In the genomic region with DNA sequence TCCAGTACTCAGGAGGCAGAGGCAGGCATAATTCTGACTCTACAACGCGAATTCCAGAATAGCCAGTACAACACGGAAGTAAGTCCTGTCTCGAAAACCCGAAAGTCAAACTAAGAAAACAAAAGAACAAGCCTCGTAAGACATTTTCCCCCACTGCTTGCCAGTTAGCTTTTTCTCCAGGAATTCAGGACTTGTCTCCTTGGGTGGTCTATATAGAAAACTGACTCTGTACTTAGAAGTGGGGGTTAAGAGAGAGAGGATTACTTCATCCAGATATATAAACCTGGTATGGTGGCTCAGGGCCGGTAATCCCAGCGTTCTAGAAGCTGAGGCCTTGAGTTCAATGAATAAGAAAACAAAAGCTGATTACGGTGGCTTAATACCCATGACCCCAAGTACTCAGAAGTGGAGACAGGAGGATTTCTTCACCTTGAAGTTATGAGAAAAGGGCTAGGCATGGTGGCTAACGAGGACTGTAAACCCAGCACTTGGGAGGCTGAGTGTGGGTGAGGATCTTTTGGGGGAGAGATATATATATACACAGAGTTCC, we compare ENCODE assay signal across 8 mouse cellular contexts. TPM values are rescaled to one million over a fixed set of nuclear protein-coding genes. Genes with fewer than 3 reads are reported as not detected.
DNase-seq lines count a peak whose midpoint lies in the region; ATAC-seq and TF ChIP-seq lines count a peak whose summit lies in the region.

No protein-coding gene starts in this region.

- no peaks in the 10 kb centered on the region for H3K27me3 ChIP-seq in embryonic facial prominence, embryonic 13.5 days
- H3K27me3 ChIP-seq in limb, embryonic 11.5 days (ENCODE audit: control insufficient read depth, insufficient read depth, low read length), result no peaks in the 10 kb centered on the region

- peak overlapping the region; percentile 67 for H3K4me2 ChIP-seq in embryonic facial prominence, embryonic 13.5 days
- H3K4me2 ChIP-seq in limb, embryonic 11.5 days (ENCODE audit: low read depth, severe bottlenecking), result peak overlapping the region; percentile 51

- H3K36me3 ChIP-seq in embryonic facial prominence, embryonic 13.5 days, result no peaks in the 10 kb centered on the region
- no peaks in the 10 kb centered on the region for H3K36me3 ChIP-seq in limb, embryonic 11.5 days (ENCODE audit: control insufficient read depth, insufficient read depth, low read length)

- TF ChIP-seq CTCF in lung, adult 2 months (IDR thresholded peaks at IDR 0.05; ENCODE audit: insufficient read depth, low read length), result no peak
- no peak for TF ChIP-seq CTCF in olfactory bulb, adult 2 months (IDR thresholded peaks at IDR 0.05; ENCODE audit: insufficient read depth, low read depth, low read length)

- peak overlapping the region; percentile 81 for H3K9ac ChIP-seq in embryonic facial prominence, embryonic 13.5 days
- H3K9ac ChIP-seq in limb, embryonic 11.5 days (ENCODE audit: low read length), result no peak overlapping the region; the same call in 1 of the 2 replicates

- no peak for DNase-seq in lung, adult 2 months
- no peak for DNase-seq in lung, postnatal 10 days
- no peak for DNase-seq in limb, embryonic 11.5 days (ENCODE audit: low spot score)
- no peak for DNase-seq in layer of hippocampus, adult 8-10 months (ENCODE audit: low spot score in 2 of 2)
- DNase-seq in adrenal gland, adult 18-20 months (ENCODE audit: low spot score in 2 of 2), result no peak
- DNase-seq in thymus, postnatal 25 days, result no peak

- no peak for TF ChIP-seq POLR2A in lung, adult 2 months (IDR thresholded peaks at IDR 0.05; ENCODE audit: borderline replicate concordance, extremely low read depth, low read depth, low read length)
- TF ChIP-seq POLR2A in olfactory bulb, adult 2 months (IDR thresholded peaks at IDR 0.05; ENCODE audit: insufficient read depth, low read depth, low read length), result no peak

- peak overlapping the region; percentile 73 for H3K4me3 ChIP-seq in lung, adult 2 months (replicated peaks; ENCODE audit: extremely low read depth, low read depth, low read length)
- peak overlapping the region; percentile 61 for H3K4me3 ChIP-seq in embryonic facial prominence, embryonic 13.5 days
- H3K4me3 ChIP-seq in limb, embryonic 11.5 days (ENCODE audit: low read depth, low read length), result peak overlapping the region; percentile 48
- H3K4me3 ChIP-seq in olfactory bulb, adult 2 months (ENCODE audit: insufficient read depth, low read depth, low read length), result peak overlapping the region; percentile 89

- 26% methylated on average over 10 of the region's 10 CpGs for WGBS in lung, adult 2 months
- WGBS in embryonic facial prominence, embryonic 13.5 days, result 37% methylated on average over 10 of the region's 10 CpGs
- WGBS in limb, embryonic 11.5 days, result 62% methylated on average over 10 of the region's 10 CpGs
- WGBS in olfactory bulb, adult 2 months, result 15% methylated on average over 10 of the region's 10 CpGs

- H3K9me3 ChIP-seq in embryonic facial prominence, embryonic 13.5 days, result no peaks in the 10 kb centered on the region
- H3K9me3 ChIP-seq in limb, embryonic 11.5 days (ENCODE audit: control insufficient read depth, low read length), result no peaks in the 10 kb centered on the region

- H3K4me1 ChIP-seq in lung, adult 2 months (ENCODE audit: control insufficient read depth, insufficient read depth, low read length), result peaks cover 3% of the 10 kb centered on the region
- H3K4me1 ChIP-seq in embryonic facial prominence, embryonic 13.5 days, result peaks cover 22% of the 10 kb centered on the region
- peaks cover 4% of the 10 kb centered on the region; the same call in 1 of the 2 replicates for H3K4me1 ChIP-seq in limb, embryonic 11.5 days (ENCODE audit: control insufficient read depth, insufficient read depth, low read length)
- H3K4me1 ChIP-seq in olfactory bulb, adult 2 months (ENCODE audit: control insufficient read depth, insufficient read depth, low read length), result peaks cover 2% of the 10 kb centered on the region; the same call in 1 of the 2 replicates

- no peak for ATAC-seq in embryonic facial prominence, embryonic 13.5 days (ENCODE audit: insufficient number of reproducible peaks, insufficient read depth, low FRiP score, low TSS enrichment, low read depth)
- ATAC-seq in limb, embryonic 11.5 days (ENCODE audit: insufficient number of reproducible peaks, low FRiP score, low TSS enrichment, low read depth), result no peak

- H3K27ac ChIP-seq in embryonic facial prominence, embryonic 13.5 days, result 0 out of 2 replicates have a peak overlapping the region, but pooled peaks have one; percentile 69
- no peak overlapping the region for H3K27ac ChIP-seq in limb, embryonic 11.5 days (replicated peaks; ENCODE audit: low read depth, low read length)
- peak overlapping the region; percentile 73 for H3K27ac ChIP-seq in olfactory bulb, adult 2 months (ENCODE audit: insufficient read depth, low read depth, low read length)

RNA-seq across cellular contexts. Expression of gene Isoc2b, which starts 3.4 kb away (rescaled TPM):
- 14.1 and 22.3 TPM in 2 replicates for polyA plus RNA-seq in lung, adult 2 months (2012; rRNA removed)
- 5.9 and 6.5 TPM in 2 replicates for polyA plus RNA-seq in embryonic facial prominence, embryonic 13.5 days (2015; fragmentation: Nextera tagmentation; extraction: Ambion mirVana)
- 2.8 and 3.5 TPM in 2 replicates for polyA plus RNA-seq in limb, embryonic 11.5 days (2014; fragmentation: Nextera tagmentation; extraction: Ambion mirVana)
- not detected in 2 replicates for polyA plus RNA-seq in olfactory bulb, adult 2 months (2012; ENCODE audit: insufficient read depth, insufficient read length, low replicate concordance, missing spikeins)
- total RNA-seq in layer of hippocampus, adult 8-10 months (2022), result 1 to 10 TPM; 4.7 to 8.9 (median 6.9) TPM
- total RNA-seq in adrenal gland, adult 18-20 months (2021), result 10 to 100 TPM in 1 of 2 experiments, 1 to 10 TPM in 1; 9.6 to 18.3 TPM

RNA-seq across cellular contexts. Expression of gene Isoc2a, which starts 10.2 kb away (rescaled TPM):
- polyA plus RNA-seq in lung, adult 2 months (2012; rRNA removed), result 13.4 and 15.0 TPM in 2 replicates
- 1.3 TPM in 2 replicates for polyA plus RNA-seq in embryonic facial prominence, embryonic 13.5 days (2015; fragmentation: Nextera tagmentation; extraction: Ambion mirVana)
- 0.63 and 0.84 TPM in 2 replicates for polyA plus RNA-seq in limb, embryonic 11.5 days (2014; fragmentation: Nextera tagmentation; extraction: Ambion mirVana)
- polyA plus RNA-seq in olfactory bulb, adult 2 months (2012; ENCODE audit: insufficient read depth, insufficient read length, low replicate concordance, missing spikeins), result not detected in 2 replicates
- 10 to 100 TPM; 13.7 to 16.0 (median 14.2) TPM for total RNA-seq in layer of hippocampus, adult 8-10 months (2022)
- total RNA-seq in adrenal gland, adult 18-20 months (2021), result 10 to 100 TPM; 32.7 to 38.0 TPM

RNA-seq across cellular contexts. Expression of gene Shisa7, which starts 22.2 kb away (rescaled TPM):
- 2.5 and 3.4 TPM in 2 replicates for polyA plus RNA-seq in lung, adult 2 months (2012; rRNA removed)
- polyA plus RNA-seq in embryonic facial prominence, embryonic 13.5 days (2015; fragmentation: Nextera tagmentation; extraction: Ambion mirVana), result 0.39 and 0.63 TPM in 2 replicates
- polyA plus RNA-seq in limb, embryonic 11.5 days (2014; fragmentation: Nextera tagmentation; extraction: Ambion mirVana), result 0.20 and 0.44 TPM in 2 replicates
- polyA plus RNA-seq in olfactory bulb, adult 2 months (2012; ENCODE audit: insufficient read depth, insufficient read length, low replicate concordance, missing spikeins), result 146 TPM in 1 of 2 replicates, not detected in the other
- 100 to 1,000 TPM; 133 to 179 (median 153) TPM for total RNA-seq in layer of hippocampus, adult 8-10 months (2022)
- 1 to 10 TPM; 2.1 to 2.4 TPM for total RNA-seq in adrenal gland, adult 18-20 months (2021)

RNA-seq across cellular contexts. Expression of gene Gm36210, which starts 39.6 kb away (rescaled TPM):
- 0.15 and 0.20 TPM in 2 replicates for polyA plus RNA-seq in lung, adult 2 months (2012; rRNA removed)
- polyA plus RNA-seq in embryonic facial prominence, embryonic 13.5 days (2015; fragmentation: Nextera tagmentation; extraction: Ambion mirVana), result 0.15 TPM in 1 of 2 replicates, not detected in the other
- polyA plus RNA-seq in limb, embryonic 11.5 days (2014; fragmentation: Nextera tagmentation; extraction: Ambion mirVana), result not detected in 2 replicates
- polyA plus RNA-seq in olfactory bulb, adult 2 months (2012; ENCODE audit: insufficient read depth, insufficient read length, low replicate concordance, missing spikeins), result not detected in 2 replicates
- total RNA-seq in layer of hippocampus, adult 8-10 months (2022), result under 1 TPM; 0.29 to 0.77 (median 0.39) TPM
- total RNA-seq in adrenal gland, adult 18-20 months (2021), result not detected

RNA-seq across cellular contexts. Expression of gene Zfp628, which starts 48.3 kb away (rescaled TPM):
- 20.6 and 24.7 TPM in 2 replicates for polyA plus RNA-seq in lung, adult 2 months (2012; rRNA removed)
- 4.3 and 4.8 TPM in 2 replicates for polyA plus RNA-seq in embryonic facial prominence, embryonic 13.5 days (2015; fragmentation: Nextera tagmentation; extraction: Ambion mirVana)
- 3.8 and 4.2 TPM in 2 replicates for polyA plus RNA-seq in limb, embryonic 11.5 days (2014; fragmentation: Nextera tagmentation; extraction: Ambion mirVana)
- polyA plus RNA-seq in olfactory bulb, adult 2 months (2012; ENCODE audit: insufficient read depth, insufficient read length, low replicate concordance, missing spikeins), result not detected in 2 replicates
- 10 to 100 TPM; 13.0 to 15.3 (median 13.9) TPM for total RNA-seq in layer of hippocampus, adult 8-10 months (2022)
- total RNA-seq in adrenal gland, adult 18-20 months (2021), result 10 to 100 TPM; 13.9 to 17.2 TPM
